Comparison of ENCODE assay signal across 27 mouse cellular contexts in the genomic region with DNA sequence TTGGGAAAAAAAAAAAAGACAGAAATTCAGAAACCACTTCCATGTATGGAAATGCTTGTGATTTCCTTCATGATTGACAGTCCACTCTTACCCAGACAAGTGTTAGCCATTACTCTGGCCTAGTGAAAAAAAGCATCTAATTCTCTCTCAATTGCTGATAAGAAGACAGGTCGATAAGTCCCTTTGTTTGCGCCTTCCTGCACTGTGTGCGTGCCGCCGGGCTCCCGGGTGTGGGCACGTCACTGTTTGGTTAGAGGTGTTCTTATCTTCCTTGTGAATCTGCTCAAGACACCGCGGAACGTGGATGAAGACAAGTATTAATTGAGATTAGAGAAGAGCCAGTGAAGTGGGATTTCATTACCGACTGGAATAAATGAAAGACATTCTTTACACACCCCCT. TPM values are rescaled to one million over a fixed set of nuclear protein-coding genes. Genes with fewer than 3 reads are reported as not detected.
A peak's percentile ranks its signal among the peaks of the same experiment; 100 is the strongest.
DNase-seq lines count a peak whose midpoint lies in the region; ATAC-seq and TF ChIP-seq lines count a peak whose summit lies in the region.
"Had no signal": no experiment of that assay in that cellular context is flagged by ENCODE, and none has a peak within 500 bp of the region (broad histone marks: within the 10 kb centered on the region; RNA-seq: fewer than 3 reads in every experiment).

No protein-coding gene starts in this region.

- no peak overlapping the region for H3K27ac ChIP-seq in heart, embryonic 12.5 days (ENCODE audit: poor library complexity, severe bottlenecking)
- H3K27ac ChIP-seq in heart, adult 2 months: no peak overlapping the region
- no peak overlapping the region for H3K27ac ChIP-seq in embryonic facial prominence, embryonic 11.5 days (replicated peaks; ENCODE audit: low read depth, low read length)
- H3K27ac ChIP-seq in midbrain, embryonic 15.5 days: no peak overlapping the region
- H3K27ac ChIP-seq: heart, embryonic 15.5 days; kidney, embryonic 15.5 days; limb, embryonic 15.5 days; liver, embryonic 14.5 days; neural tube, embryonic 13.5 days had no signal

- H3K36me3 ChIP-seq in heart, embryonic 12.5 days: no peaks in the 10 kb centered on the region
- no peaks in the 10 kb centered on the region for H3K36me3 ChIP-seq in heart, adult 2 months (ENCODE audit: control insufficient read depth, insufficient read depth, low read length)
- H3K36me3 ChIP-seq in embryonic facial prominence, embryonic 11.5 days (replicated peaks; ENCODE audit: control insufficient read depth, insufficient read depth, low read depth, low read length): no peaks in the 10 kb centered on the region
- H3K36me3 ChIP-seq in midbrain, embryonic 15.5 days (replicated peaks): no peaks in the 10 kb centered on the region; the same call in 1 of the 2 replicates
- H3K36me3 ChIP-seq: embryonic facial prominence, embryonic 15.5 days; heart, embryonic 15.5 days; limb, embryonic 15.5 days had no signal

- WGBS in heart, embryonic 12.5 days: 21% methylated on average over 11 of the region's 11 CpGs
- 36% methylated on average over 11 of the region's 11 CpGs for WGBS in heart, adult 2 months
- 41% methylated on average over 11 of the region's 11 CpGs for WGBS in embryonic facial prominence, embryonic 11.5 days
- WGBS in midbrain, embryonic 15.5 days: 48% methylated on average over 11 of the region's 11 CpGs

- DNase-seq in heart, adult 2 months: no peak
- peak; percentile 22 for DNase-seq in brain, embryonic 14.5 days (ENCODE audit: low read depth)
- DNase-seq in embryonic facial prominence, embryonic 11.5 days (ENCODE audit: low spot score): peak; percentile 17
- DNase-seq in thymus, postnatal 25 days: no peak
- no peak for DNase-seq in adrenal gland, adult 8-10 months
- DNase-seq: adrenal gland, postnatal 14 days; cerebellum, adult 8-10 months; cerebellum, postnatal 36 days; embryo, embryonic 11 days; heart, postnatal 4 days; kidney, adult 11 months; kidney, postnatal 4 days; lung, embryonic 14.5 days; lung, postnatal 36 days; thymus, postnatal 14 days had no signal

- TF ChIP-seq EP300 in heart, adult 2 months (IDR thresholded peaks at IDR 0.05; ENCODE audit: insufficient read depth, low read depth, low read length): no peak

- H3K9me3 ChIP-seq in heart, embryonic 12.5 days (replicated peaks): no peaks in the 10 kb centered on the region
- no peaks in the 10 kb centered on the region for H3K9me3 ChIP-seq in embryonic facial prominence, embryonic 11.5 days (replicated peaks; ENCODE audit: control insufficient read depth, low read length)
- no peaks in the 10 kb centered on the region for H3K9me3 ChIP-seq in midbrain, embryonic 15.5 days
- H3K9me3 ChIP-seq: embryonic facial prominence, embryonic 15.5 days; heart, embryonic 15.5 days; kidney, embryonic 15.5 days; limb, embryonic 15.5 days; megakaryocyte, embryonic 14.5 days; neural tube, embryonic 13.5 days had no signal

- H3K79me2 ChIP-seq in heart, adult 2 months (replicated peaks; ENCODE audit: control insufficient read depth, insufficient read depth, low read length): no peaks in the 10 kb centered on the region

- H3K4me3 ChIP-seq in heart, embryonic 12.5 days: no peak overlapping the region
- no peak overlapping the region for H3K4me3 ChIP-seq in heart, adult 2 months
- H3K4me3 ChIP-seq in embryonic facial prominence, embryonic 11.5 days (ENCODE audit: low read depth, low read length): no peak overlapping the region
- no peak overlapping the region for H3K4me3 ChIP-seq in midbrain, embryonic 15.5 days
- H3K4me3 ChIP-seq: embryonic facial prominence, embryonic 15.5 days; heart, embryonic 15.5 days; kidney, embryonic 15.5 days; limb, embryonic 15.5 days; megakaryocyte, embryonic 14.5 days; myocyte; neural tube, embryonic 13.5 days had no signal

- H3K9ac ChIP-seq in heart, embryonic 12.5 days: no peak overlapping the region
- H3K9ac ChIP-seq in heart, adult 2 months (ENCODE audit: low read depth, low read length): no peak overlapping the region
- H3K9ac ChIP-seq in embryonic facial prominence, embryonic 11.5 days (replicated peaks; ENCODE audit: low read length): no peak overlapping the region
- no peak overlapping the region for H3K9ac ChIP-seq in midbrain, embryonic 15.5 days
- H3K9ac ChIP-seq: embryonic facial prominence, embryonic 15.5 days; heart, embryonic 15.5 days; kidney, embryonic 15.5 days; limb, embryonic 15.5 days; liver, embryonic 14.5 days; lung, embryonic 14.5 days; neural tube, embryonic 13.5 days had no signal

- no peak for ATAC-seq in heart, embryonic 12.5 days (ENCODE audit: insufficient number of reproducible peaks, low FRiP score)
- no peak; the same call in 1 of the 2 replicates for ATAC-seq in embryonic facial prominence, embryonic 11.5 days (replicated peaks; ENCODE audit: insufficient number of reproducible peaks, low FRiP score, low TSS enrichment, low read depth)
- ATAC-seq in midbrain, embryonic 15.5 days (replicated peaks): peak; percentile 55; the same call in 1 of the 2 replicates
- ATAC-seq: activated CD4-positive, CD25-positive, alpha-beta regulatory T cell, adult 4 months; hindbrain, embryonic 16.5 days had no signal

- peak overlapping the region; percentile 19; the same call in 1 of the 2 replicates for H3K4me2 ChIP-seq in heart, embryonic 12.5 days
- no peak overlapping the region for H3K4me2 ChIP-seq in embryonic facial prominence, embryonic 11.5 days (ENCODE audit: low read depth, low read length)
- H3K4me2 ChIP-seq in midbrain, embryonic 15.5 days: no peak overlapping the region
- H3K4me2 ChIP-seq: embryonic facial prominence, embryonic 15.5 days; heart, embryonic 15.5 days; kidney, embryonic 15.5 days; limb, embryonic 15.5 days; lung, embryonic 14.5 days; neural tube, embryonic 13.5 days had no signal

- intact Hi-C loops in heart, adult 2 months (cut with DNase I): loop anchor here (2.0 kb wide), 1 partner anchor 758 kb away; no protein-coding TSS in a partner anchor

- TF ChIP-seq POLR2A in heart, adult 2 months (IDR thresholded peaks at IDR 0.05; ENCODE audit: insufficient read depth, low read depth, low read length): no peak
- no peak for TF ChIP-seq POLR2A in brain, embryonic 14.5 days (IDR thresholded peaks at IDR 0.05; ENCODE audit: borderline replicate concordance, extremely low read depth, insufficient read depth, insufficient read length, poor library complexity, severe bottlenecking)

- no peaks in the 10 kb centered on the region for H3K27me3 ChIP-seq in heart, embryonic 12.5 days (replicated peaks)
- H3K27me3 ChIP-seq in heart, adult 2 months (ENCODE audit: control insufficient read depth, insufficient read depth, low read length): no peaks in the 10 kb centered on the region
- H3K27me3 ChIP-seq in embryonic facial prominence, embryonic 11.5 days (ENCODE audit: control insufficient read depth, insufficient read depth, low read length): no peaks in the 10 kb centered on the region
- H3K27me3 ChIP-seq in midbrain, embryonic 15.5 days (replicated peaks): no peaks in the 10 kb centered on the region
- H3K27me3 ChIP-seq: embryonic facial prominence, embryonic 15.5 days; heart, embryonic 15.5 days; kidney, embryonic 15.5 days; limb, embryonic 15.5 days; megakaryocyte, embryonic 14.5 days; neural tube, embryonic 13.5 days had no signal

- H3K4me1 ChIP-seq in heart, embryonic 12.5 days (replicated peaks): no peaks in the 10 kb centered on the region
- no peaks in the 10 kb centered on the region for H3K4me1 ChIP-seq in heart, adult 2 months (ENCODE audit: control insufficient read depth, insufficient read depth, low read length)
- no peaks in the 10 kb centered on the region for H3K4me1 ChIP-seq in embryonic facial prominence, embryonic 11.5 days (ENCODE audit: control insufficient read depth, insufficient read depth, low read length)
- no peaks in the 10 kb centered on the region for H3K4me1 ChIP-seq in midbrain, embryonic 15.5 days
- H3K4me1 ChIP-seq: heart, embryonic 15.5 days; kidney, embryonic 15.5 days; limb, embryonic 15.5 days; megakaryocyte, embryonic 14.5 days; neural tube, embryonic 13.5 days had no signal

- TF ChIP-seq CTCF in heart, adult 2 months (IDR thresholded peaks at IDR 0.05): no peak
- TF ChIP-seq CTCF in brain, embryonic 14.5 days (IDR thresholded peaks at IDR 0.05; ENCODE audit: borderline replicate concordance, extremely low read depth, insufficient read depth, insufficient read length): no peak

RNA-seq across cellular contexts. Expression of a gene that starts 20.5 kb away (rescaled TPM):
- polyA plus RNA-seq in heart, embryonic 12.5 days (2016; fragmentation: Nextera tagmentation; extraction: Ambion mirVana): 16.0 and 17.1 TPM in 2 replicates
- 1 to 10 TPM; 4.3 to 5.3 TPM for total RNA-seq in heart, adult 2 months (2021)
- 3.4 and 6.0 TPM in 2 replicates for polyA plus RNA-seq in heart, adult 2 months (2012; rRNA removed)
- polyA plus RNA-seq in brain, embryonic 14.5 days (2012; rRNA removed): 17.2 and 18.2 TPM in 2 replicates
- 19.6 and 25.4 TPM in 2 replicates for polyA plus RNA-seq in embryonic facial prominence, embryonic 11.5 days (2014; fragmentation: Nextera tagmentation; extraction: Ambion mirVana)
- polyA plus RNA-seq in midbrain, embryonic 15.5 days (2015; fragmentation: Nextera tagmentation; extraction: Ambion mirVana): 14.5 and 15.1 TPM in 2 replicates
- 10 to 100 TPM; 17.4 to 29.5 (median 23.7) TPM for total RNA-seq in adrenal gland, adult 8-10 months (2022)

Comparison
In these comparisons a context has a peak if more than half of its experiments do, and no peak if none do; other contexts are left out.
1. DNase-seq: peak in brain, embryonic 14.5 days (single experiment) and embryonic facial prominence, embryonic 11.5 days (single experiment); none in heart, adult 2 months (0 of 2), thymus, postnatal 25 days (single experiment) and adrenal gland, adult 8-10 months (single experiment).